Mouse (Mus musculus): ENCODE measurements around the gene Cx3cl1.

The Cx3cl1 gene

GRCm38 (mm10) chr8:94773700-94774171 is 1.9 kb downstream of the Cx3cl1 start:
- no peak for DNase-seq (ENCODE audit: low spot score)

- DNase-seq (ENCODE audit: low spot score), result no peak
Measured at GRCm38 (mm10) chr8:94774601-94775000, 2.8 kb downstream of the Cx3cl1 start.

DNA sequence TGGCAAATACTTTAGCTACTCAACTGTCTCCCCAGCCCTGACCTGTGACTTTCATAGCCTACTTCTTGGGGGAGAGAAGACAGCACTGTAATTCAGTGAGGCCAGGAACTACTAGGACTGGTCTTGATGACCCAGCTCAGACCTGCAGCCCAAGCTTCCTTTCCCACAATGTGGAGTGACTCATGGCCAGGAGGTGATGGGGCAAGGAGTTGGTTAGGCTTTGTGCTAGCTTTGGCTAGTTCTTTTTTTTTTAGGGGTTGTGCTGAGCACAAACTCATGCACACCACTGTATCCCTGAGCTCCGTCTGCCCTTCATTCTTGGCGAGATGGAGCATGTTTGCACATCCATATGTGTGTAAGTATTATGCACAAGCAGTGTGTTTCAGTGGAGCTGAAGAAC is 4.5 kb downstream of the Cx3cl1 start:
- DNase-seq (ENCODE audit: low spot score), result no peak

DNA sequence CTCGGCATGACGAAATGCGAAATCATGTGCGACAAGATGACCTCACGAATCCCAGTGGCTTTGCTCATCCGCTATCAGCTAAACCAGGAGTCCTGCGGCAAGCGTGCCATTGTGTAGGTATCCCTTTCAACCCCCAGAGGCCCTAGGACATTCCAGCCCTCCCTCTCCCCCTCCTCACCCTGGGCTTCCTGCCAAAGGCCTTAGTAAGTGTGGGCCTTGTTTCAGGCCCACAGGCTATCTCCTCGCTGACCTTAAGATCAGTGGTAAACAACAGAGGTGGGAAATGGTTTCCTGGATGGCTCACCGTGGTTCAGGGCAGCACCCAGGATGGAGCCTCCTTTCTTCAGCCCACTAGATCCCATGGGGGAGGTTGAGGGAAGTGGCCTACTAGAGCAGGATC is 6.2 kb downstream of the Cx3cl1 start:
- DNase-seq (ENCODE audit: low spot score), result no peak

GRCm38 (mm10) chr8:94778473-94778872 is 6.7 kb downstream of the Cx3cl1 start:
- no peak for DNase-seq (ENCODE audit: low spot score)

- DNase-seq (ENCODE audit: low spot score), result no peak
Measured at GRCm38 (mm10) chr8:94778895-94779533, 7.2 kb downstream of the Cx3cl1 start.

- no peak for DNase-seq (ENCODE audit: low spot score)
Measured at GRCm38 (mm10) chr8:94779534-94780294, 7.9 kb downstream of the Cx3cl1 start.

GRCm38 (mm10) chr8:94780491-94781154 is 8.8 kb downstream of the Cx3cl1 start:
- DNase-seq (ENCODE audit: low spot score), result no peak

- no peak for DNase-seq (ENCODE audit: low spot score)
Measured at GRCm38 (mm10) chr8:94781155-94781837, 9.5 kb downstream of the Cx3cl1 start.

DNA sequence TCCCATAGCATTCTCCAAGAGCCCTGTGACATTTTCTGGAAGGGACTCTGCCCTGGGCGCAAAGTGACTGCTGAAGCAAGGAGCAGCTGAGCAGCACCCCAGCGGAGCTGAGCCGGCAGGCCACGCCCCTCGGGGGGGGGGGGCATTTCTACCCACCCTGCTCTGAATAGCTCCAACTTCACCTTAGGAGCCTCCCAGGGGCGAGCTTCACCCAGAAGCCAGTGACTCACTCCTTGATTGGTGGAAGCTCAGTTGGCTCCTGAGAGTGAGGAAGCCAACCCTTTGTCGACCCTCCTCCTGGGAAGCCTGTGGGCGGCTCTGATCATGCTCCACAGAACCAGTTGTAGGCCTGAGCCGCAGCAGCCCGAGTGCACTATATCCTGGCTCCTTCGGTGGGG is 10.0 kb downstream of the Cx3cl1 start:
- no peak for DNase-seq (ENCODE audit: low spot score)

DNA sequence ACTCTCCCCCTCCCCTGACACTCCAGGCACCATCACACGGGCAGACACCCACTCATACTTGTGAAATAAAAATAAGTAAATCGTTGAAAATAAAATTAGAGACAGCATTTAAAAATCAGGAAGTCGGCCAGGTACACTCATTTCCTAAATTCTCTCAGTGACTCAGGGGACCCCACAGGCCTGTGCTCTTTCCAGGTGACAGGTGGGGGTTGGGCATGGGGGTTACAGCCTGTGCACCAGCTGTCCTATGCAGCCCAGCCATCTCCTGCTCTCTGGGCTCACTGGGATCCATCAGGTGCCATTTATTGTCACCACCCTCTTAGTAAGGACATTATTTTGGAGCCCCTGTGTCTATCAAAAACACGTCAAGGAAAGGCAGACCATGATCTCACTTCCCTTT is 12.1 kb downstream of the Cx3cl1 start:
- no peak for DNase-seq (ENCODE audit: low spot score)

- peak; percentile 38 for DNase-seq (ENCODE audit: low spot score)
Measured at GRCm38 (mm10) chr8:94785247-94785985, 13.6 kb downstream of the Cx3cl1 start.

DNA sequence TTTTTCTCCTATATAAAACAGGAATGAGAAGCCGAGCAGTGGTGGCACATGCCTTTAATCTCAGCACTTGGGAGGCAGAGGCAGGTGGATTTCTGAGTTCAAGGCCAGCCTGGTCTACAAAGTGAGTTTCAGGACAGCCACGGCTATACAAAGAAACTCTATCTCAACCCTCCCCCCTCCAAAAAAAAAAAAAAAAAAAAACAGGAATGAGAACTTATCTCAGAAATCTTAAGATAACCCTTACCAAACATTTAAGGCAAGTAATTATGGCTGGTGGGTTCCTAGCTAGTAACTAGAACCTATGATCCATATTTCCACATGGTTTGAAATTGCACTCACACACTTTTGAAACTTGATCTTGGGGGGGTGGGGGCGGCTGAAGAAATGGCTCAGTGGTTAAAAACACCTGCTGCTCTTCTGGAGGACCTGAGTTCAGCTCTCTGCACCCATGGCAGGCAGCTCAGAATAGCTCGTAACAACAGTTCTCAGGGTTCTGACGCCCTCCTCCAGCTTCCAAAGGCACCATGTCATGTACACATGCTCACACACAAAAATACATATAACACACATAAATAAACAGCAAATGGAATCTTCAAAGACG is 14.3 kb downstream of the Cx3cl1 start:
- no peak for DNase-seq (ENCODE audit: low spot score)

DNA sequence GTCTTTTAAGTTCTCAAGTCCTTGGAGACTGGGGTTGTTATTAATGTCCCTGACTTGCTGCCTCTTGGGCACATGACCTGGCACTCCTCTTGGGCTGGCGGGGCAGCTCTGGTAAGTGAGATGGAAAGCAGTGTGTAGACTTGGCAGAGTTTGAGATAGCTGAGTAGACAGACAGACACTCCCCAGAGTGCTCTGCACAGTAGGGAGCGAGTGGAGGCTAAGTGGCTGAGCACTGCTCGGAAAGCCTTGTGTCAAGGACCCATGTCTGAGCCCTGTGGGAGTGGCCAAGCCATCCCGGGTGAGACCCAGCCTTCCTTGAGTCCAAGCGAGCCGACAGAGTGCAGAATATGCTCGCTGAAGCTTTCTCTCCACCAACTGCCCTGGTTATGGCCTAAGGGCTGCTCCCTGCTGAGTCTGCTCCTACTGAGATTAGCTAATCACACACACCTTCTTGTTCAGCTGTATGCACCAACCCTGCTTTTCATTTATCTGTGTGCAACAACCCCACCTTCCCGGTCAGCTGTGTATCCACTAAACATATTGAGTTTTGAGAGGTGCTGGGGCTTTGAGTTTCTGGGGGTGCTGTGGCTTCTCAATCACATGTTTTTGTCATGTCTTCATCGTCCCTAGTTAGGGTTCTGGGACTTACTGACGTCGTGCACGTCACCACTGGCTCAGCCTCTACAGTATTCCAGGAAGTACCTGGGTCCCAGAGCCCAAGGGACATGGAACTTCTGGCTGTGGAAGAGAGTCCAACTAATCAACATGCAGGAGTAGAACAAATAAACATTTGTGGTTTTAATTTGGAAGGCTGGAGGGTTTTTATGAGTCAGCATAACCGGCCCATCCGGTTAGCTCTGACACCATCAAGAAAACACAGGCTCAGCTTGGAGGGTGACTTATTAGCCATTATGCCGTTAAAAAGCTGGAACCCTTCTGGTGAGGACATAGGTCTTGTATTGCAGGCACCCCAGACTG is 16.0 kb downstream of the Cx3cl1 start:
- DNase-seq (ENCODE audit: low spot score), result no peak

DNA sequence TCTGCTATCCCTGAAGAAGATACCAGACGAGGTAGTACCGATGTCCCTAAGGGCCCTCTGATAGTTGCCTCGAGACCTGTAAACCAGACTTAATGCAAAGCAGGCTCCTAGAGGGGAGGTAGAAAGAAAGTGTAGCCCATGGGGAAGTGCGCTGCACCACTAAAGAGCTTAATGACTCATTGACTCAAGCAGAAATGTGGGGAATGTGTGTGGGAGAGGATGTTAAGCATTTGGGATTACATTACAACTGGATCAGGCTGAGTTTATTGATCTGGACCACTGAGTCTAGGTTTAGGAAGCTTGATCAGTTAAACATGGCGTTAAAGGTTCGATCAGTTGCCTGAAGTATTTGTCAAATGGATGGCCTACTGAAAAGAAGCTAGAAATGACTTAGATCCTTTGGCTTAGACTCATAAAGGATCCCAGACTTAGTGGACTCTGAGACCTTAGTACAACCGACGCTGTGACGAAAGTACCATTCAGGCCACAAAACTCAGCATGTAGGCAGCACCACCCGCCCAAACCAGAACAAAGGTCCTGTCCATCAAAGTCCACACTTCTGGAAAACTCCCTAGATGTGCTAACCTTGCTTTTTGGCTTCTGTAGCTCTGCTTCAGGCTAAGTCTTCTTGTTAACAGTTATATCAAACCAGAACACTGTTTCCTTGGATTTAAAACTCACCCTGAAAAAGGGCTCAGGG is 17.6 kb downstream of the Cx3cl1 start:
- DNase-seq (ENCODE audit: low spot score), result no peak

DNA sequence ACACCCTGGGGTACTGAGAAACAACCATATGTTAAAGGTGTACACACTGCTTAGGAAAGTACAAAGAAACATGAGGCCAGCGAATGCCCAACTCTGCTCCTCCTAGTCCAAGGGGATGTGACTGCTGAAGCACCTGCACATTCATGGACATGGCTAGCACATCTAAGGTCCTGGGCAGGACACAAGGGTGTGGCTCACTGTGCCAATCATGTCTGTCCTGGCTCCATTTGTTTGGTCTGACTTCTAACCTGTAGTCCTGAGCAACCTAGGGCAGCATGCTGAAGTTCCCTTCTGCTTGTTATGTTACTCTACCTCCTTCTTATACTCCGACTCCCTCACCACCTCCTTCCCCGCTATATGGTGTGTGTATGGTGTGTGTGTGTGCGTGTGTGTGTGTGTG is 22.6 kb downstream of the Cx3cl1 start:
- no peak for DNase-seq (ENCODE audit: low spot score)

- DNase-seq (ENCODE audit: low spot score), result no peak
Measured at GRCm38 (mm10) chr8:94794782-94795181, 23.0 kb downstream of the Cx3cl1 start.

DNA sequence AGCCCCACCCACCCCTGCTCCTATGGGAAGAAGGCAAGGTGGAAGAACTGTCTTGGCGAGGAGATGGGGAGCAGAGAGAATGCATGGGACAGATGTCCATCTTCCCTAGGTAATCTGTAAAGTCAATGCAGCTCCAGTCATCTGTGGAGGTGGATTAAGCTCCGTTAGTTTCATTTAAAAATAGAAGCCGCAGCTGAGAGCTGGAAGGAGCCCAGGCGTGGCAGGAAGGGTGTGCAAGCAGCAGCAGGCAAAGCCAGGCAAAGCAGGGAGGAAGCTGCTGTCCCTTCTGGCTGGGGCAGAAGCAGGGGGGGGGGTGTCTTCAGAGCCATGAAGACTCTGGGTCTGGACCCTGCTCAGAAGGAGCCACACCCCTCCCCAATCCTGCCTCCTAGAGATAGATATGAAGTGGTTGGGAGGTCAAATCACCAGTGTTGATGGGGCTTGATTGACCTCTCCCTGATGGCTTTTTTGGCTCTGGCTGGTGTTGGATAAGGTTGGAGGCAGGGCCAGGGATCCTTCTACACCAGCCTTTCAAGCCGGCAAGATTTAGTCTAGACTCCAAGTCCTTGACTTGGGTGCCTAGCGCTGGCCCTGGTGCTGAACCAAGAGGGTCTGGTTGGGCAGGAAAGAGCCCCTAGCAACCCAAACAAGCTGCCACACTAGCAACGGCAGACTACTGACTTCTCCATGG is 28.6 kb downstream of the Cx3cl1 start:
- DNase-seq (ENCODE audit: low spot score), result no peak

Data from T-cell, adult 2 months (primary cell).